Mouse (Mus musculus) layer of hippocampus, adult 2 months (tissue): Measurements from ENCODE around the gene Pah. TPM values are rescaled to one million over a fixed set of nuclear protein-coding genes. Genes with fewer than 3 reads are reported as not detected.

Experiments used
- DNase-seq, 2 experiments: peaks; one replicate each; pipeline ENCODE4 v3.0.0; 2022; ENCODE audit warnings: low spot score in 2 of 2
- H3K27ac ChIP-seq: fragments of 200-600 bp; 2 replicates; pipeline ENCODE4 v1.8.1; 2022
- H3K4me3 ChIP-seq: fragments of 200-600 bp; 2 replicates; pipeline ENCODE4 v1.8.1; 2022; ENCODE audit warnings: mild to moderate bottlenecking
- CTCF ChIP-seq: fragments of 200-600 bp; conservative IDR thresholded peaks from 2 replicates; pipeline ENCODE4 v1.8.1; 2022; ENCODE audit warnings: antibody characterized with exemption, mild to moderate bottlenecking, moderate library complexity
- total RNA-seq, 2 experiments: library from RNA; stranded (reverse); gene quantifications; 2 replicates each; pipeline ENCODE4 v1.2.3; 2021

Gene Pah
- total RNA-seq, 2 experiments from 2014 or later: not detected

GRCm38 (mm10) chr10:87534172-87534571 lies 12.6 kb downstream of the Pah start:
- Histone ChIP-seq H3K27ac (no peak overlapping the region), H3K4me3 (no peak overlapping the region)
- TF ChIP-seq CTCF: no peak
- no peak for DNase-seq

DNA sequence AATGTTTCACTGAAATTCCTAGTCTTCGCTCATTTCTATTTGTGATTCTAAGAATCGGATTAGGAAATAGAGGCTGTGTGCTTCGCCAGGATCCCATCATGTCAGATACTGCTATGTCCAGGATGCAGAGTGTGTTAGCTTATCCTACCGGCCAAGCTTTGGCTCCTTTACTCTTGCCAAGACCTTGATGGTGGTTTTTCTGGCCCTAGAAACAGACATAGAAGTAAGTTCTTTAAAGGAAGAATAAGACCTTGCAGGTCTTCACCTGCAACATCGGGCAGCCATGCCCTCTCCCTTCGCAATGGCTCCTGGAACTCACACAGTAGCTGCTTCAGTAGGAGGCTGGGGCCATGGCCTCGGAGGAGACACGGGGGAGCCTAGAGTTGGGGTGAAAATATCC lies 24.2 kb downstream of the Pah start:
- H3K27ac ChIP-seq: no peak overlapping the region
- no peak overlapping the region for H3K4me3 ChIP-seq
- DNase-seq: no peak
- no peak for TF ChIP-seq CTCF

GRCm38 (mm10) chr10:87546299-87547234 lies 25.0 kb downstream of the Pah start:
- no peak for TF ChIP-seq CTCF
- no peak overlapping the region for H3K27ac ChIP-seq
- DNase-seq: no peak
- H3K4me3 ChIP-seq: no peak overlapping the region

- peak; percentile 98 for TF ChIP-seq CTCF
- H3K27ac ChIP-seq: no peak overlapping the region
- H3K4me3 ChIP-seq: peak overlapping the region; percentile 41
- peak; percentile 70 for DNase-seq
These were observed 31.1 kb downstream of the Pah start for GRCm38 (mm10) chr10:87552726-87553125.

GRCm38 (mm10) chr10:87556441-87556840 lies 34.8 kb downstream of the Pah start:
- TF ChIP-seq CTCF: no peak
- Histone ChIP-seq H3K4me3 (no peak overlapping the region), H3K27ac (no peak overlapping the region)
- DNase-seq: no peak

GRCm38 (mm10) chr10:87563818-87564217 lies 42.2 kb downstream of the Pah start:
- DNase-seq: no peak
- no peak for TF ChIP-seq CTCF
- Histone ChIP-seq H3K27ac (no peak overlapping the region), H3K4me3 (no peak overlapping the region)

- no peak overlapping the region for H3K27ac ChIP-seq
- TF ChIP-seq CTCF: no peak
- DNase-seq: no peak
- H3K4me3 ChIP-seq: no peak overlapping the region
These were observed 44.1 kb downstream of the Pah start for GRCm38 (mm10) chr10:87565712-87566111.

- H3K27ac ChIP-seq: no peak overlapping the region
- H3K4me3 ChIP-seq: no peak overlapping the region
- no peak for TF ChIP-seq CTCF
- no peak for DNase-seq
These were observed 50.9 kb downstream of the Pah start for GRCm38 (mm10) chr10:87572500-87572899.

GRCm38 (mm10) chr10:87586696-87587095 lies 65.1 kb downstream of the Pah start:
- no peak overlapping the region for H3K4me3 ChIP-seq
- TF ChIP-seq CTCF: no peak
- no peak overlapping the region for H3K27ac ChIP-seq
- DNase-seq: no peak

- Histone ChIP-seq H3K4me3 (no peak overlapping the region), H3K27ac (no peak overlapping the region)
- no peak for TF ChIP-seq CTCF
- no peak for DNase-seq
These were observed 72.3 kb downstream of the Pah start for GRCm38 (mm10) chr10:87593916-87594315.

DNA sequence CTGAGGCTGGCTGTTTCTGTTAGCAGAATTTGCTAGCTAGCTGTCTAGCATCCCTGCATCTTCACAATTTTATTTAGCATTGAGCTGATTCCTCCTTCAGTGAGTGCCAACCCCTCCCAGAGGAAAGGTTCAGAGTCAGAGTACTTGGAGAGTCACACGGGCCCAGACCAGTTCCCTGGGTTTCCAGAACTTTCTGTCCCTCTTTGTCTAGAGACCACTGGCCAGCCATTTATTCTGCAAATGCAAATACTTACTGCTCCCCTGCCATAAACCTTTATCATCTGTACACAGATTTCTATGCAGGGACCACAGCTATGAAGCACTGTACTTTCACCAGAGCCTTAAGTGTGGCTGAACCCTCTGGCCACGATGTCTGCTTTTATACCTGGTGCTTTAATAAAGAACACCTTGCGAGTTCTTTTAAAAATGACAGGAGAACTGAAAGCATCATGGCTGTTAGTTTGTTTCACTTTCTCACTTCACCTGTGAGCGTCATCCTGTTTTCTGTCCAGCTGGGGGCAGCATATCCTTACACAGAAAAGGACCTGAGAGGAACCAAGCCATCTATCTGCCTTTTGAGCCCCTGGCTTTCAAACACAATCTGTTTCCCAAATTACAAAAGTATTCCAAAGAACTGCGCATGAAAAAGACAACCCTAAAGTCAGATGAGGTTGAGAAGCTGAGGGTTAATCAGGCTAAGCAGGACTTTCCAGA lies 74.9 kb downstream of the Pah start:
- TF ChIP-seq CTCF: peak; percentile 84
- Histone ChIP-seq H3K27ac (peak overlapping the region; percentile 58; the same call in 1 of the 2 replicates), H3K4me3 (no peak overlapping the region; the same call in 1 of the 2 replicates)
- peak; percentile 50 to 53 for DNase-seq

DNA sequence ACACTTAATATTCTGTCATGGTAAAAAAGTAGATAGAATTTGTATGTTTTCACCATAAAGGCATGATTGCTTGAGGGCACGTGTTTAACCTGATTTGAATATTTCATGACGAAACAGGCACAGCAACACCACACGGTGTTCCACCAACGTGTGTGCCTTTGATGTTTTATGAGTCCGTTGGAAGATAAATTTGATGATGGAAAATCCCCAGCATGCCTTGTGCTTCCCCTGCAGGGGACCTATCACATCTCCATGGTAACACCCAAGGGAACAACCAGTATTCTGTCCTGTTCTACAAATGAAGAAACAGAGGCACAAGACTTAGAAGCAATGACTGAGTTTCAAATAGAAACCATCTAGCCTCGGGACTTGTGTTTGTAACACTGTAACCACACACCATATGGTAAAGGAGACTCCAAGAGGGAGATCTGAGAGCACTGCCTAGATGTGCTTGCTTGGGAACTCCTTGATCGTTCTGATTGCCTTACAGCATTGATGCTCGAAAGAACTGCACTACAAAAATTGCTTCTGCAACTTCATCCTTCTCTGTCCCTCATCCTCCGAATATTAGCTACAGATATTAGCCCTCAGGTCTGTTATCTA lies 75.6 kb downstream of the Pah start:
- no peak for TF ChIP-seq CTCF
- DNase-seq: peak; percentile 22 to 61
- Histone ChIP-seq H3K27ac (peak overlapping the region; percentile 58; the same call in 1 of the 2 replicates), H3K4me3 (peak overlapping the region; percentile 2; the same call in 1 of the 2 replicates)

DNA sequence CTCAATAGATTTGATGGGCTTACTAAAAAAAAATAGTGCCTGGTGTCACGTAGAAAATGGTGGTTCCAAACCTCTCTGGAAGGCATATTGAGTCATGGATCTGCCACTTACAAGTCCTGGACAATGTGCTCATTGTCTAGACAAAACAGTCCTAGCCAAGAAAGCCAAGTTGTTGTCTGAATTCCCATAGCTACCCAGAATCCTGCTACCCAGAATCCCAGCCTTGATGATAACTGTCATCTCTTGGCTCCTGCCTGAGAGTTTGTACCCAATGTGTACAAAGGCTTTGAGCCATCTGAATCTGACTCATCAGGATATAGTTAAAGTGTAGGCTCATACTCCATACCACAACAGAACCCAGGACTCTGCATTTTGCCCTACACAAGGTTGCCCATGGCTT lies 80.6 kb downstream of the Pah start:
- Histone ChIP-seq H3K27ac (no peak overlapping the region), H3K4me3 (no peak overlapping the region)
- DNase-seq: no peak
- no peak for TF ChIP-seq CTCF
